Mouse (Mus musculus) cerebellum, adult 2 months (tissue): ENCODE measurements around the gene Vamp5. TPM values are rescaled to one million over a fixed set of nuclear protein-coding genes. Genes with fewer than 3 reads are reported as not detected.

Experiments
- DNase-seq, 2 experiments: peaks; one replicate each; pipeline ENCODE4 v3.0.0; 2021
- H3K27ac ChIP-seq: fragments of 200-500 bp; 2 replicates; pipeline ENCODE4 v1.5.1; 2012; ENCODE audit warnings: low read length, control low read depth, inconsistent platforms; ENCODE audit not compliant: insufficient read depth
- H3K27me3 ChIP-seq: fragments of 200-500 bp; 2 replicates; pipeline ENCODE4 v1.6.1; 2012; ENCODE audit warnings: inconsistent platforms, mild to moderate bottlenecking, low read length, moderate library complexity; ENCODE audit not compliant: control insufficient read depth, insufficient read depth
- H3K4me1 ChIP-seq: fragments of 200-500 bp; 2 replicates; pipeline ENCODE4 v1.6.1; 2011; ENCODE audit warnings: low read length; ENCODE audit not compliant: control insufficient read depth, insufficient read depth
- H3K4me3 ChIP-seq: fragments of 200-500 bp; replicated peaks from 2 replicates; pipeline ENCODE3; 2011; ENCODE audit warnings: mild to moderate bottlenecking, low read depth, low read length, control low read depth; ENCODE audit not compliant: insufficient read depth
- CTCF ChIP-seq: fragments of 200-500 bp; IDR thresholded peaks from 2 replicates; pipeline ENCODE4 v1.5.1; 2011; ENCODE audit warnings: low read depth, mild to moderate bottlenecking, control low read depth, low read length, moderate library complexity, borderline replicate concordance; ENCODE audit not compliant: insufficient read depth
- POLR2A ChIP-seq: fragments of 200-500 bp; IDR thresholded peaks from 2 replicates; pipeline ENCODE4 v1.6.1; 2011; ENCODE audit warnings: low read length, control low read depth, borderline replicate concordance; ENCODE audit not compliant: insufficient read depth
- WGBS: fragments of 180-500 bp; shearing (Covaris S2); methylation state at CpG from one replicate; pipeline ENCODE4 v1.1.7; 2018; 5-methylcytosine and 5-hydroxymethylcytosine counted together
- polyA plus RNA-seq: library from polyadenylated mRNA; depleted of rRNA; stranded (reverse); fragments of >200 nt; gene quantifications from 2 replicates; pipeline ENCODE4 v1.2.3, GENCODE M21; 2012

Vamp5 gene
- polyA plus RNA-seq, 1 experiment = 11.9 TPM

- no peak for TF ChIP-seq CTCF
- 0 out of 2 replicates have a peak, but pooled peaks have one; percentile 17 for TF ChIP-seq POLR2A
- Histone ChIP-seq H3K4me1 (peaks cover 10% of the 10 kb centered on the region), H3K4me3 (peak within 1 kb of the TSS; percentile 84), H3K27ac (peak within 1 kb of the TSS; percentile 68), H3K27me3 (no peaks in the 10 kb centered on the region)
- under 1% methylated on average over 71 of the region's 71 CpGs for WGBS
- peak; percentile 74 for DNase-seq
Measured at GRCm38 (mm10) chr6:72355066-72355911, 25.0 kb downstream of the Vamp5 start, which contains the start of gene Tmem150a. Tmem150a (plus strand) TSS chr6:72355447.

GRCm38 (mm10) chr6:72354025-72354424 lies 26.2 kb downstream of the Vamp5 start:
- peaks cover 11% of the 10 kb centered on the region for H3K4me1 ChIP-seq
- no peak overlapping the region for H3K4me3 ChIP-seq
- no peak overlapping the region for H3K27ac ChIP-seq
- no peak for DNase-seq
- H3K27me3 ChIP-seq = no peaks in the 10 kb centered on the region
- TF ChIP-seq POLR2A (no peak), CTCF (no peak)
- WGBS = 75% methylated on average over 1 of the region's 1 CpGs

GRCm38 (mm10) chr6:72352636-72353405 lies 27.4 kb downstream of the Vamp5 start:
- Histone ChIP-seq H3K27me3 (no peaks in the 10 kb centered on the region), H3K4me1 (peaks cover 20% of the 10 kb centered on the region), H3K27ac (no peak overlapping the region), H3K4me3 (no peak overlapping the region)
- DNase-seq = no peak
- TF ChIP-seq POLR2A = no peak
- 67% methylated on average over 5 of the region's 5 CpGs for WGBS

GRCm38 (mm10) chr6:72350214-72350613 lies 30.1 kb downstream of the Vamp5 start:
- no peak overlapping the region for H3K27ac ChIP-seq
- no peak overlapping the region for H3K4me3 ChIP-seq
- no peak for DNase-seq
- no peak for TF ChIP-seq CTCF
- TF ChIP-seq POLR2A = no peak
- 95% methylated on average over 2 of the region's 2 CpGs for WGBS
- H3K27me3 ChIP-seq = no peaks in the 10 kb centered on the region
- H3K4me1 ChIP-seq = peaks cover 15% of the 10 kb centered on the region

GRCm38 (mm10) chr6:72348411-72348810 lies 31.9 kb downstream of the Vamp5 start:
- 60% methylated on average over 10 of the region's 10 CpGs for WGBS
- peaks cover 13% of the 10 kb centered on the region for H3K4me1 ChIP-seq
- H3K27me3 ChIP-seq = no peaks in the 10 kb centered on the region
- no peak for DNase-seq
- TF ChIP-seq CTCF = no peak
- no peak for TF ChIP-seq POLR2A
- no peak overlapping the region for H3K27ac ChIP-seq
- peak overlapping the region; percentile 80 for H3K4me3 ChIP-seq

GRCm38 (mm10) chr6:72347166-72347941 lies 32.9 kb downstream of the Vamp5 start, which contains the start of gene 0610030E20Rik:
0610030E20Rik (plus strand) TSS chr6:72347317.
- Histone ChIP-seq H3K27ac (peak within 1 kb of the TSS; percentile 83), H3K4me1 (peaks cover 13% of the 10 kb centered on the region), H3K4me3 (peak within 1 kb of the TSS; percentile 80), H3K27me3 (no peaks in the 10 kb centered on the region)
- under 1% methylated on average over 71 of the region's 72 CpGs for WGBS
- peak; percentile 82 to 85 for DNase-seq
- TF ChIP-seq POLR2A (peak; percentile 71; the same call in 1 of the 2 replicates), CTCF (no peak)

GRCm38 (mm10) chr6:72346261-72346660 lies 34.0 kb downstream of the Vamp5 start:
- Histone ChIP-seq H3K4me1 (peaks cover 13% of the 10 kb centered on the region), H3K27ac (no peak overlapping the region), H3K4me3 (no peak overlapping the region), H3K27me3 (no peaks in the 10 kb centered on the region)
- no peak for DNase-seq
- TF ChIP-seq CTCF (no peak), POLR2A (no peak)
- WGBS = 79% methylated on average over 4 of the region's 4 CpGs
